Mouse (Mus musculus): ENCODE measurements at regions not wholly inside any gene's neighbourhood (a gene's known extent, or its start where the extent isn't known, plus 50 kb on each side); places are given as distances from the start of the nearest gene placed in this dataset.
A peak's percentile ranks its signal among the peaks of the same experiment; 100 is the strongest.

GRCm38 (mm10) chr14:67550462-67551185, 1541.6 kb upstream of the Gulo start:
- no peak for DNase-seq (ENCODE audit: low spot score)

- no peak for DNase-seq (ENCODE audit: low spot score)
These were observed 1539.7 kb upstream of the Gulo start for GRCm38 (mm10) chr14:67548750-67549149.

- DNase-seq (ENCODE audit: low spot score): no peak
These were observed 1536.0 kb upstream of the Gulo start for GRCm38 (mm10) chr14:67545036-67545435.

- peak; percentile 2 for DNase-seq (ENCODE audit: low spot score)
These were observed 1532.3 kb upstream of the Gulo start for GRCm38 (mm10) chr14:67541271-67541711.

GRCm38 (mm10) chr14:67538696-67539095, 1529.7 kb upstream of the Gulo start:
- DNase-seq (ENCODE audit: low spot score): no peak

- DNase-seq (ENCODE audit: low spot score): no peak
These were observed 1528.0 kb upstream of the Gulo start for GRCm38 (mm10) chr14:67536787-67537659.

GRCm38 (mm10) chr14:67506729-67507395, 1497.9 kb upstream of the Gulo start:
- DNase-seq (ENCODE audit: low spot score): no peak

- DNase-seq (ENCODE audit: low spot score): no peak
These were observed 1483.1 kb upstream of the Gulo start for GRCm38 (mm10) chr14:67492086-67492485.

- no peak for DNase-seq (ENCODE audit: low spot score)
These were observed 1477.7 kb upstream of the Gulo start for GRCm38 (mm10) chr14:67486676-67487075.

GRCm38 (mm10) chr14:67485449-67485800, 1476.4 kb upstream of the Gulo start:
- DNase-seq (ENCODE audit: low spot score): no peak

- DNase-seq (ENCODE audit: low spot score): no peak
These were observed 1475.8 kb upstream of the Gulo start for GRCm38 (mm10) chr14:67484533-67485448.

All from ovary, postnatal 10 days (tissue).